Mouse (Mus musculus): ENCODE measurements around the gene Atp8a1. TPM values are rescaled to one million over a fixed set of nuclear protein-coding genes. Genes with fewer than 3 reads are reported as not detected.

Atp8a1 gene
- polyA plus RNA-seq, 1 experiment from 2014 or later = 28.1 TPM

DNA sequence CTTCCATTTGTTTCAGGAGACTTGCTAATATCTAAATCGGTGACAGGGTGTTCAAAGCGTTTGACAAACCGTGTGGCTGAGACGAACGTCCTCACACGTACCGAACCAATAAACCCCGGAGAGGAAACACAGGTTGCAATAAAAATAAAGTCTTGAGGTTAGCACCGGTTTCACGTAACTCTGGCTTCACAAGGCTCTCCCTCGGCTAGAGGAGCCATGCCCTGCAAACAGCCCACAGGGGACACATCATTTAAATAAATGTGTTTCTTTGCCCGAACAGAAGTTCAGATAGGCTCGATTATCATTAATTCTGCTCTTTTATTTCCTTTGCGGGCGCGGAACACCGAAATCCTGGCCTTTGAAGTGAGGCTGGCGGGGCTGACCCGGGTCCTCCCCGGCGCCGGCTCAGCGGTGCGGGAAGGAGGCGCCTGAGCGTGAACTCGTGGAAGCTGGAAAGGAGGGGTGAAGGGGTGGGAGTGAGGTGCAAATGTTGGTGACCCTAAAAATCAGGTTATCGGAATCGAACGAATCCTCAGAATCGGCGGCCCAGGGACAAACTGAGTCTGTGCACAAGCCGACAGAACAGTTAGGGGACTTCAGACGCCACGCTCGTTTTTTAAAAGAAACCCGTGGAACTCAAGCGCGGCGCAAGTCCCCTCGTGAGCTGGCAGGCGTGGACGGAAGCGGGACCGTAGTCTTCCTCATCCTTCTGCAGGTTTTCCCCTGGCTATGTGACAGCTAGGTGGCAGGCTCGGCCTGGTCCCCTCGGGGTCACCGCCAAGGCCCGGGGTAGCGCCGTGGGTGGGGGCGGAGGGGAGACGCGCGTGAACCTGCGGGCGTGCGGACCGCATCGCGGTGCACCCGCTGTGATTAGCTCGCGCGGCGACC lies 240.1 kb downstream of the Atp8a1 start:
- Histone ChIP-seq H3K4me2 (peak overlapping the region; percentile 92), H3K4me1 (peaks cover 20% of the 10 kb centered on the region), H3K27me3 (peaks cover 74% of the 10 kb centered on the region), H3K9ac (peak overlapping the region; percentile 56), H3K36me3 (replicated peaks) (no peaks in the 10 kb centered on the region), H3K4me3 (replicated peaks) (peak overlapping the region; percentile 52), H3K9me3 (no peaks in the 10 kb centered on the region), H3K27ac (no peak overlapping the region)
- under 1% methylated on average over 66 of the region's 66 CpGs for WGBS
- peak; percentile 17 for ATAC-seq (ENCODE audit: low FRiP score)

- H3K9me3 ChIP-seq = no peaks in the 10 kb centered on the region
- H3K4me3 ChIP-seq (replicated peaks) = no peak overlapping the region
- 40% methylated on average over 5 of the region's 5 CpGs for WGBS
- peaks cover 20% of the 10 kb centered on the region for H3K4me1 ChIP-seq
- H3K36me3 ChIP-seq (replicated peaks) = no peaks in the 10 kb centered on the region
- no peak overlapping the region for H3K4me2 ChIP-seq
- H3K27me3 ChIP-seq = peaks cover 73% of the 10 kb centered on the region
- no peak for ATAC-seq (ENCODE audit: low FRiP score)
- no peak overlapping the region for H3K9ac ChIP-seq
- H3K27ac ChIP-seq = no peak overlapping the region
Observed at GRCm38 (mm10) chr5:67605951-67606350, 241.3 kb downstream of the Atp8a1 start.

DNA sequence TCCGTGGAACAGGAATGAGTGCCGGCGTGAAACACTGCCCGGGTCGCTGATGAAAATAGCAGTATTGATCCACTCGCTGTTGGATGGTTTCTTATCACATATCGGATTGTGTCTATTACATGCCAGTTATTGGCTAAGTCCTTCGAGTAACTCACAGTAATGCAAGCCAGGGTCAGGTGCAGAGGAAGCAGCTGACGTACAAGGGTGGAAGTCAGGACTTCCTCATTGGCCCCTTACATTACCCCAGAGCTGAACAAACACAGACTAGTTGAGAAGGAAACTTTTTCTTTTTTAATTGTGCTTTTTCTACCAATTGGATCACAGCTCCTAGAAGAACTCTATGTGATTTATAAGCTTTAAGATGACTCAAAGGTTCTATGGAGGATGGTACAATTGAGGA lies 247.3 kb downstream of the Atp8a1 start:
- no peak for ATAC-seq (ENCODE audit: low FRiP score)
- 90% methylated on average over 9 of the region's 9 CpGs for WGBS
- no peak overlapping the region for H3K9ac ChIP-seq
- no peaks in the 10 kb centered on the region for H3K4me1 ChIP-seq
- H3K36me3 ChIP-seq (replicated peaks) = no peaks in the 10 kb centered on the region
- H3K27ac ChIP-seq = no peak overlapping the region
- H3K9me3 ChIP-seq = no peaks in the 10 kb centered on the region
- H3K27me3 ChIP-seq = peaks cover 24% of the 10 kb centered on the region
- H3K4me2 ChIP-seq = no peak overlapping the region
- H3K4me3 ChIP-seq (replicated peaks) = no peak overlapping the region

- 87% methylated on average over 7 of the region's 7 CpGs for WGBS
- Histone ChIP-seq H3K4me3 (replicated peaks) (no peak overlapping the region), H3K9me3 (no peaks in the 10 kb centered on the region), H3K27ac (no peak overlapping the region), H3K9ac (no peak overlapping the region), H3K4me2 (no peak overlapping the region), H3K4me1 (no peaks in the 10 kb centered on the region), H3K36me3 (replicated peaks) (no peaks in the 10 kb centered on the region), H3K27me3 (no peaks in the 10 kb centered on the region)
- ATAC-seq (ENCODE audit: low FRiP score) = no peak
Observed at GRCm38 (mm10) chr5:67595629-67596028, 251.6 kb downstream of the Atp8a1 start.

DNA sequence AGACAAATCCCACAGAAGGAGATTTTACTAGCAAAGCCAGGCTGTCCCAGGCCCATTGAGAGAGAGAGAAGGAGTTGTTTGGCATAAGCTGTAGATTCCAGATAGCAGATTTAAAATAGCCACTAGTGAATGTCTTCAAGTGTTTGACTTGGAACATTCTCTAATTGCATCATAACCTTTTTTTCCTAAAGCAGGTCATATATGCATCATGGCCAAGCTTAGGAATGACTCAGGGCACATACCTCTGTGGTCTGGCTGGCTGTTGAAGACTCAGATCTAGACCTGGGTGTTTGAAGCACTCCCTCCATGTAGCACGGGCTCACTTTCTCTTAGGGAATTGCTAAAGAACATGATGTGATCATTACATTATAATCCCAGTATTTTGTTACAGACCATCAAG lies 252.2 kb downstream of the Atp8a1 start:
- H3K9ac ChIP-seq = no peak overlapping the region
- H3K36me3 ChIP-seq (replicated peaks) = no peaks in the 10 kb centered on the region
- 89% methylated on average over 1 of the region's 1 CpGs for WGBS
- H3K4me2 ChIP-seq = no peak overlapping the region
- no peaks in the 10 kb centered on the region for H3K4me1 ChIP-seq
- H3K9me3 ChIP-seq = no peaks in the 10 kb centered on the region
- ATAC-seq (ENCODE audit: low FRiP score) = no peak
- H3K4me3 ChIP-seq (replicated peaks) = no peak overlapping the region
- H3K27ac ChIP-seq = no peak overlapping the region
- no peaks in the 10 kb centered on the region for H3K27me3 ChIP-seq

GRCm38 (mm10) chr5:67579725-67580633 lies 267.3 kb downstream of the Atp8a1 start:
- Histone ChIP-seq H3K9me3 (no peaks in the 10 kb centered on the region), H3K4me1 (no peaks in the 10 kb centered on the region), H3K9ac (no peak overlapping the region), H3K27me3 (no peaks in the 10 kb centered on the region), H3K4me2 (no peak overlapping the region), H3K27ac (no peak overlapping the region), H3K36me3 (replicated peaks) (no peaks in the 10 kb centered on the region), H3K4me3 (replicated peaks) (no peak overlapping the region)
- 44% methylated on average over 6 of the region's 6 CpGs for WGBS
- ATAC-seq (ENCODE audit: low FRiP score) = no peak

DNA sequence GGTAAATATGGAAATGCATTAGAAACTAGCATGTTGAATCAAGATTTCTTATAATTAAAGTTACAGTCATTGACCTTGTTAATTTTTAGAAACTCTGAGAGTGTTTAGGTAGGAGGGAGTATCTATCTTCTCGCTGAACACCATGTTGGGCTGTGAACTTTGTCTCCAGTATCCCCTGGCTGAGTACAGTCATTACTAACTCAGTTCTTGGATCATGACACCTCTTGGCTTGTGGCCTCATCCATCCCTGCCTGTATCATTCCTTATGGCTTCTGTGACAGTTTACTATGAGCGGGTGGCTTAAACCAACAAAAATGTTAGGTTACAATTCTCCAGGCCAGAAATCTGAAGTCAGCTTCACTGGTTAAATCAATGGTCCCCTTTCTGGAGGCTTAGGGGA lies 271.5 kb downstream of the Atp8a1 start:
- Histone ChIP-seq H3K4me3 (replicated peaks) (no peak overlapping the region), H3K27ac (no peak overlapping the region), H3K9me3 (no peaks in the 10 kb centered on the region), H3K4me1 (no peaks in the 10 kb centered on the region), H3K4me2 (no peak overlapping the region), H3K27me3 (no peaks in the 10 kb centered on the region), H3K9ac (no peak overlapping the region), H3K36me3 (replicated peaks) (no peaks in the 10 kb centered on the region)
- WGBS = 94% methylated on average over 2 of the region's 2 CpGs
- no peak for ATAC-seq (ENCODE audit: low FRiP score)

GRCm38 (mm10) chr5:67574039-67574438 lies 273.2 kb downstream of the Atp8a1 start:
- no peaks in the 10 kb centered on the region for H3K4me1 ChIP-seq
- no peak overlapping the region for H3K9ac ChIP-seq
- ATAC-seq (ENCODE audit: low FRiP score) = no peak
- H3K27me3 ChIP-seq = no peaks in the 10 kb centered on the region
- no peaks in the 10 kb centered on the region for H3K9me3 ChIP-seq
- H3K4me3 ChIP-seq (replicated peaks) = no peak overlapping the region
- no peak overlapping the region for H3K4me2 ChIP-seq
- no peak overlapping the region for H3K27ac ChIP-seq
- WGBS = 88% methylated on average over 9 of the region's 9 CpGs
- H3K36me3 ChIP-seq (replicated peaks) = no peaks in the 10 kb centered on the region

DNA sequence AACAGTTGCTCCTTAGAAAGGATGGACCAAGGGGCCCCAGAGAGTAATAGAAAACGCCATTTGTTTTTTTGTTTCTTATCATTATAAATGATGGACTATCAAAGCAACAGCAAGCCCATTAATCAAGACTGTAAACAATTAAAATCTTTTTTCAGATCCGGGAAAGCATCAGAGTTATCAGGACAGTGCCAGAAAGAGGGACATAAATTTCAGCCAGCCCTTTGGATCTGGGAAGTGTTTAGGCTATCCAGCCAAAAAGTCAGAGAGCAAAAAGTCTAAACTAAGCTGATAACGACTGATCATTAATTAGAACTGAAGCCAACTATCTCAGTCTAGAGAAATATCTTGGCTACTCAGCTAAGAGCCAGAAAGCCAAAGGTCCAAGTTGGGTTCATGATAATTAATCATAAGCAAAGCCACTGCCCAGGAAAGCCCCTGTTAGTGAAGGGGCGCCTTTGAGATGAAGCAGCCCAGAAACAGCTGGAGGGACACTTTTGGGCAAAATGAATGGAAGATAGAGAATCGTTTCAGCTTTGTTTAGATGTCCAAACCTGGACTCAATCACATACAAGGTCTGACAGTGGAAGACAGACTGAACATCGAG lies 274.6 kb downstream of the Atp8a1 start:
- no peaks in the 10 kb centered on the region for H3K36me3 ChIP-seq (replicated peaks)
- H3K4me2 ChIP-seq = no peak overlapping the region
- no peak overlapping the region for H3K4me3 ChIP-seq (replicated peaks)
- H3K27me3 ChIP-seq = no peaks in the 10 kb centered on the region
- no peaks in the 10 kb centered on the region for H3K9me3 ChIP-seq
- H3K4me1 ChIP-seq = no peaks in the 10 kb centered on the region
- H3K27ac ChIP-seq = no peak overlapping the region
- no peak for ATAC-seq (ENCODE audit: low FRiP score)
- 81% methylated on average over 6 of the region's 6 CpGs for WGBS
- H3K9ac ChIP-seq = no peak overlapping the region

Small RNA genes within 50 kb of the gene (microRNA-seq; reads per million reads assigned to microRNA genes)
- gene Gm23617 = not detected

Other genes with a start within 250 kb of the Atp8a1 start
- 0.95 and 1.6 TPM in 2 replicates for gene Shisa3, start 239.6 kb downstream of the Atp8a1 start, polyA plus RNA-seq (2016; fragmentation: Nextera tagmentation; extraction: Ambion mirVana)
- gene Gm5108, start 94.2 kb upstream of the Atp8a1 start, polyA plus RNA-seq (2016; fragmentation: Nextera tagmentation; extraction: Ambion mirVana) = not detected in 2 replicates
- not detected in 2 replicates for gene Gm21905, start 99.0 kb upstream of the Atp8a1 start, polyA plus RNA-seq (2016; fragmentation: Nextera tagmentation; extraction: Ambion mirVana)
- gene Grxcr1, start 184.4 kb upstream of the Atp8a1 start, polyA plus RNA-seq (2016; fragmentation: Nextera tagmentation; extraction: Ambion mirVana) = not detected in 2 replicates